Mouse (Mus musculus): ENCODE measurements around the gene Ston2. TPM values are rescaled to one million over a fixed set of nuclear protein-coding genes. Genes with fewer than 3 reads are reported as not detected.
A peak's percentile ranks its signal among the peaks of the same experiment; 100 is the strongest.

The Ston2 gene
- polyA plus RNA-seq, 1 experiment from 2014 or later = 14.2 TPM

GRCm38 (mm10) chr12:91742916-91743315 lies 45.3 kb downstream of the Ston2 start:
- no peak overlapping the region for H3K4me2 ChIP-seq
- no peaks in the 10 kb centered on the region for H3K9me3 ChIP-seq
- H3K27ac ChIP-seq = no peak overlapping the region
- H3K36me3 ChIP-seq (replicated peaks) = peaks cover 28% of the 10 kb centered on the region
- no peak overlapping the region for H3K4me3 ChIP-seq (replicated peaks)
- no peak overlapping the region for H3K9ac ChIP-seq
- peaks cover 8% of the 10 kb centered on the region for H3K4me1 ChIP-seq
- ATAC-seq (ENCODE audit: low FRiP score) = no peak
- 92% methylated on average over 7 of the region's 7 CpGs for WGBS
- H3K27me3 ChIP-seq = no peaks in the 10 kb centered on the region

GRCm38 (mm10) chr12:91738381-91738780 lies 49.8 kb downstream of the Ston2 start:
- Histone ChIP-seq H3K4me1 (no peaks in the 10 kb centered on the region), H3K9me3 (no peaks in the 10 kb centered on the region), H3K27ac (no peak overlapping the region), H3K4me3 (replicated peaks) (no peak overlapping the region), H3K4me2 (no peak overlapping the region), H3K27me3 (no peaks in the 10 kb centered on the region), H3K9ac (no peak overlapping the region), H3K36me3 (replicated peaks) (peaks cover 47% of the 10 kb centered on the region)
- 93% methylated on average over 4 of the region's 4 CpGs for WGBS
- ATAC-seq (ENCODE audit: low FRiP score) = no peak

- H3K4me1 ChIP-seq = no peaks in the 10 kb centered on the region
- H3K27ac ChIP-seq = no peak overlapping the region
- H3K27me3 ChIP-seq = no peaks in the 10 kb centered on the region
- H3K4me2 ChIP-seq = no peak overlapping the region
- ATAC-seq (ENCODE audit: low FRiP score) = no peak
- H3K36me3 ChIP-seq (replicated peaks) = peaks cover 38% of the 10 kb centered on the region
- WGBS = 95% methylated on average over 15 of the region's 15 CpGs
- H3K4me3 ChIP-seq (replicated peaks) = no peak overlapping the region
- H3K9ac ChIP-seq = no peak overlapping the region
- H3K9me3 ChIP-seq = no peaks in the 10 kb centered on the region
Measured at GRCm38 (mm10) chr12:91736221-91736980, 51.8 kb downstream of the Ston2 start.

- peaks cover 26% of the 10 kb centered on the region for H3K36me3 ChIP-seq (replicated peaks)
- H3K27me3 ChIP-seq = no peaks in the 10 kb centered on the region
- no peaks in the 10 kb centered on the region for H3K9me3 ChIP-seq
- 89% methylated on average over 15 of the region's 15 CpGs for WGBS
- no peak overlapping the region for H3K27ac ChIP-seq
- no peak overlapping the region for H3K9ac ChIP-seq
- H3K4me2 ChIP-seq = no peak overlapping the region
- H3K4me3 ChIP-seq (replicated peaks) = no peak overlapping the region
- no peak for ATAC-seq (ENCODE audit: low FRiP score)
- 0 out of 2 replicates have a peak, but pooled peaks cover 3% of the 10 kb centered on the region for H3K4me1 ChIP-seq
Measured at GRCm38 (mm10) chr12:91734246-91735027, 53.8 kb downstream of the Ston2 start.

- peak; percentile 85; the same call in 1 of the 2 replicates for ATAC-seq (ENCODE audit: low FRiP score)
Measured at GRCm38 (mm10) chr12:91732729-91733448, 55.3 kb downstream of the Ston2 start.

GRCm38 (mm10) chr12:91726202-91726601 lies 62.0 kb downstream of the Ston2 start:
- Histone ChIP-seq H3K9ac (no peak overlapping the region), H3K9me3 (no peaks in the 10 kb centered on the region), H3K4me3 (replicated peaks) (no peak overlapping the region), H3K27me3 (no peaks in the 10 kb centered on the region), H3K4me1 (peaks cover 4% of the 10 kb centered on the region; the same call in 1 of the 2 replicates), H3K36me3 (replicated peaks) (no peaks in the 10 kb centered on the region; the same call in 1 of the 2 replicates), H3K4me2 (no peak overlapping the region), H3K27ac (no peak overlapping the region)
- WGBS = 90% methylated on average over 7 of the region's 7 CpGs
- ATAC-seq (ENCODE audit: low FRiP score) = no peak

More at GRCm38 (mm10) chr12:91732729-91733448, 55.3 kb downstream of the Ston2 start:
- H3K4me2 ChIP-seq = no peak overlapping the region
- H3K27me3 ChIP-seq = no peaks in the 10 kb centered on the region
- H3K36me3 ChIP-seq (replicated peaks) = peaks cover 20% of the 10 kb centered on the region
- WGBS = 47% methylated on average over 6 of the region's 6 CpGs
- H3K9me3 ChIP-seq = no peaks in the 10 kb centered on the region
- 0 out of 2 replicates have a peak, but pooled peaks cover 3% of the 10 kb centered on the region for H3K4me1 ChIP-seq
- no peak overlapping the region for H3K9ac ChIP-seq
- H3K27ac ChIP-seq = peak overlapping the region; percentile 80
- H3K4me3 ChIP-seq (replicated peaks) = no peak overlapping the region

GRCm38 (mm10) chr12:91723912-91724311 lies 64.3 kb downstream of the Ston2 start:
- no peaks in the 10 kb centered on the region for H3K9me3 ChIP-seq
- H3K4me2 ChIP-seq = no peak overlapping the region
- H3K9ac ChIP-seq = no peak overlapping the region
- no peak for ATAC-seq (ENCODE audit: low FRiP score)
- H3K27me3 ChIP-seq = no peaks in the 10 kb centered on the region
- no peaks in the 10 kb centered on the region; the same call in 1 of the 2 replicates for H3K36me3 ChIP-seq (replicated peaks)
- 87% methylated on average over 6 of the region's 6 CpGs for WGBS
- no peak overlapping the region for H3K4me3 ChIP-seq (replicated peaks)
- H3K4me1 ChIP-seq = peaks cover 3% of the 10 kb centered on the region; the same call in 1 of the 2 replicates
- no peak overlapping the region for H3K27ac ChIP-seq

- WGBS = 84% methylated on average over 7 of the region's 7 CpGs
- H3K4me2 ChIP-seq = no peak overlapping the region
- H3K4me1 ChIP-seq = peaks cover 3% of the 10 kb centered on the region; the same call in 1 of the 2 replicates
- ATAC-seq (ENCODE audit: low FRiP score) = no peak
- no peaks in the 10 kb centered on the region for H3K27me3 ChIP-seq
- H3K4me3 ChIP-seq (replicated peaks) = no peak overlapping the region
- no peak overlapping the region for H3K9ac ChIP-seq
- H3K36me3 ChIP-seq (replicated peaks) = no peaks in the 10 kb centered on the region
- no peak overlapping the region for H3K27ac ChIP-seq
- no peaks in the 10 kb centered on the region for H3K9me3 ChIP-seq
Measured at GRCm38 (mm10) chr12:91719134-91719533, 69.1 kb downstream of the Ston2 start.

- no peak overlapping the region for H3K27ac ChIP-seq
- no peaks in the 10 kb centered on the region for H3K9me3 ChIP-seq
- H3K4me2 ChIP-seq = no peak overlapping the region
- peaks cover 4% of the 10 kb centered on the region; the same call in 1 of the 2 replicates for H3K4me1 ChIP-seq
- H3K9ac ChIP-seq = no peak overlapping the region
- H3K27me3 ChIP-seq = no peaks in the 10 kb centered on the region
- WGBS = 80% methylated on average over 6 of the region's 6 CpGs
- ATAC-seq (ENCODE audit: low FRiP score) = no peak
- H3K36me3 ChIP-seq (replicated peaks) = 0 out of 2 replicates have a peak, but pooled peaks cover 4% of the 10 kb centered on the region
- H3K4me3 ChIP-seq (replicated peaks) = no peak overlapping the region
Measured at GRCm38 (mm10) chr12:91715686-91716085, 72.5 kb downstream of the Ston2 start.

- H3K4me3 ChIP-seq (replicated peaks) = no peak overlapping the region
- ATAC-seq (ENCODE audit: low FRiP score) = no peak
- no peak overlapping the region for H3K4me2 ChIP-seq
- H3K27me3 ChIP-seq = no peaks in the 10 kb centered on the region
- no peak overlapping the region for H3K9ac ChIP-seq
- H3K4me1 ChIP-seq = peaks cover 7% of the 10 kb centered on the region
- H3K36me3 ChIP-seq (replicated peaks) = 0 out of 2 replicates have a peak, but pooled peaks cover 4% of the 10 kb centered on the region
- no peaks in the 10 kb centered on the region for H3K9me3 ChIP-seq
- H3K27ac ChIP-seq = no peak overlapping the region
- WGBS = 93% methylated on average over 7 of the region's 7 CpGs
Measured at GRCm38 (mm10) chr12:91713358-91713757, 74.8 kb downstream of the Ston2 start.

- no peak overlapping the region for H3K9ac ChIP-seq
- no peak overlapping the region for H3K27ac ChIP-seq
- no peak overlapping the region for H3K4me2 ChIP-seq
- H3K36me3 ChIP-seq (replicated peaks) = 0 out of 2 replicates have a peak, but pooled peaks cover 4% of the 10 kb centered on the region
- no peaks in the 10 kb centered on the region for H3K27me3 ChIP-seq
- 89% methylated on average over 4 of the region's 4 CpGs for WGBS
- peaks cover 10% of the 10 kb centered on the region for H3K4me1 ChIP-seq
- H3K9me3 ChIP-seq = no peaks in the 10 kb centered on the region
- no peak overlapping the region for H3K4me3 ChIP-seq (replicated peaks)
- ATAC-seq (ENCODE audit: low FRiP score) = no peak
Measured at GRCm38 (mm10) chr12:91711655-91712054, 76.5 kb downstream of the Ston2 start.

- no peak overlapping the region for H3K4me2 ChIP-seq
- 29% methylated on average over 3 of the region's 3 CpGs for WGBS
- no peak overlapping the region for H3K4me3 ChIP-seq (replicated peaks)
- H3K4me1 ChIP-seq = peaks cover 10% of the 10 kb centered on the region
- no peaks in the 10 kb centered on the region for H3K27me3 ChIP-seq
- ATAC-seq (ENCODE audit: low FRiP score) = peak; percentile 42; the same call in 1 of the 2 replicates
- no peak overlapping the region for H3K9ac ChIP-seq
- H3K36me3 ChIP-seq (replicated peaks) = 0 out of 2 replicates have a peak, but pooled peaks cover 4% of the 10 kb centered on the region
- no peaks in the 10 kb centered on the region for H3K9me3 ChIP-seq
- H3K27ac ChIP-seq = peak overlapping the region; percentile 26; the same call in 1 of the 2 replicates
Measured at GRCm38 (mm10) chr12:91710876-91711275, 77.3 kb downstream of the Ston2 start.
